Mouse (Mus musculus) kidney, adult 11 months (tissue): ENCODE data around the gene Smim11.

Experiments used
- DNase-seq: peaks from one replicate; pipeline ENCODE4 v3.0.0; 2022

The Smim11 gene

GRCm38 (mm10) chr16:92300649-92301411, at the start of gene Smim11:
Gene Smim11, plus strand, starts transcription at chr16:92301286.
- DNase-seq = peak; percentile 94

GRCm38 (mm10) chr16:92254316-92254715, 46.8 kb upstream of the Smim11 start:
- DNase-seq = no peak

- DNase-seq = no peak
These were observed 33.2 kb upstream of the Smim11 start for GRCm38 (mm10) chr16:92267861-92268260.

- no peak for DNase-seq
These were observed 26.6 kb upstream of the Smim11 start for GRCm38 (mm10) chr16:92274516-92274915.

- DNase-seq = no peak
These were observed 25.6 kb upstream of the Smim11 start for GRCm38 (mm10) chr16:92275526-92275925.

GRCm38 (mm10) chr16:92282671-92283070, 18.4 kb upstream of the Smim11 start:
- DNase-seq = no peak

- no peak for DNase-seq
These were observed 16.0 kb upstream of the Smim11 start for GRCm38 (mm10) chr16:92285068-92285467.

- DNase-seq = peak; percentile 71
These were observed 14.5 kb upstream of the Smim11 start for GRCm38 (mm10) chr16:92286609-92287008.

GRCm38 (mm10) chr16:92288778-92289177, 12.3 kb upstream of the Smim11 start:
- no peak for DNase-seq

- DNase-seq = no peak
These were observed 11.0 kb upstream of the Smim11 start for GRCm38 (mm10) chr16:92290045-92290444.

- DNase-seq = no peak
These were observed 9.0 kb upstream of the Smim11 start, which contains the start of gene Kcne2 for GRCm38 (mm10) chr16:92292101-92292500. Gene Kcne2, plus strand, starts transcription at chr16:92292389.

GRCm38 (mm10) chr16:92294267-92294970, 6.7 kb upstream of the Smim11 start:
- DNase-seq = no peak

- DNase-seq = no peak
These were observed 5.8 kb upstream of the Smim11 start for GRCm38 (mm10) chr16:92295328-92295727.

- no peak for DNase-seq
These were observed 323 bp downstream of the Smim11 start for GRCm38 (mm10) chr16:92301412-92301806.

- DNase-seq = no peak
These were observed 903 bp downstream of the Smim11 start for GRCm38 (mm10) chr16:92301989-92302388.

- no peak for DNase-seq
These were observed 1.4 kb downstream of the Smim11 start for GRCm38 (mm10) chr16:92302506-92302905.

GRCm38 (mm10) chr16:92305519-92305918, 4.4 kb downstream of the Smim11 start:
- DNase-seq = no peak

GRCm38 (mm10) chr16:92307947-92308346, 6.9 kb downstream of the Smim11 start:
- DNase-seq = no peak

GRCm38 (mm10) chr16:92309126-92309525, 8.0 kb downstream of the Smim11 start:
- DNase-seq = no peak

GRCm38 (mm10) chr16:92313953-92314741, 13.1 kb downstream of the Smim11 start:
- DNase-seq = no peak

- DNase-seq = no peak
These were observed 15.1 kb downstream of the Smim11 start for GRCm38 (mm10) chr16:92316049-92316738.

GRCm38 (mm10) chr16:92319353-92320109, 18.4 kb downstream of the Smim11 start:
- DNase-seq = no peak
